Mouse (Mus musculus): ENCODE data around the gene Mab21l2.

Mab21l2 gene

DNA sequence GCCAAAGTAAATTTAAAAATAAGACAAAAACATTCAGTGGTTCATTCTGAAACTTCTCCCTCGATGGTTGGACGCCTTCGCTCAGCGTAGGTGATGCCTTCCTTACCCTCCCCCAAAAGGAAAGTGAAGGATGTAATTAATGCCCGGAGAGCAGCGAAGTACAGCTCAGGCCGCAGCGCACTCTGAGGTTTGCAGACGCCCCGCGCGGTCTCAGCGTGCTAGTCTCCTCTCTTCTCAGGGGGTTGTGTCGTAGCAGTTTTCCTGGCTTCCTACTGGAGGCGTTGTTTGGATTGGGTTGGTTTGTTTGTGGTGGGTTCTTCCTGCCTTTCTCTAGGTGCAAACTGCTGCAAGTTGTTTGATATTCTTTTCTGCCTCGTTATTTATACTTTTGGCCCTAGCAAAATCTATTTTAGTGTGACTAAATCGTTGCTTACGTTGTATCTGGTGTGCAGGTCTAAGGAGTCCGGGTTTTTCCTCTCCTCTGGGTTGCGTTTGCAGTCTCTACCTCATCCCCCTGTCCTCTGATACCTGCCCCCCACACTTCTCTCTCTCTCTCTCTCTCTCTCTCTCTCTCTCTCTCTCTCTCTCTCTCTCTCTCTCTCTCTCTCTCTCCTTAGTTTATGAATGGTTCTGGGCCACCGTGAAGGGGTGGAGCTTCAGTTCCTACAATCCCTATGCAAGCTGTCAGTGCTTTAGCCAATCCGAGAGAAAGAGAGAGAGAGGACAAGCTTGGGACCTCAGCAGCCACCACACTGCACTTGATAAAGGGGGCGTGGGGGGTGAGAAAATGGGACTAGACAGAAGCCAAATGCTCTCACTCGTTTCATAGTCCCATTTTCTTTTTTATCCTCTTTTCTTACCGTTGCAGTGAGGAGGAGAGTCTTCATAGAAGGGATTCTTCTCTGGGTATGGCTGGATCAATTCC lies at the start of gene Mab21l2:
Gene Mab21l2 (minus strand): TSS at position 539 of the 925 bp plus-strand sequence.
- peak; percentile 68 for DNase-seq (ENCODE audit: low read depth, low spot score)

DNA sequence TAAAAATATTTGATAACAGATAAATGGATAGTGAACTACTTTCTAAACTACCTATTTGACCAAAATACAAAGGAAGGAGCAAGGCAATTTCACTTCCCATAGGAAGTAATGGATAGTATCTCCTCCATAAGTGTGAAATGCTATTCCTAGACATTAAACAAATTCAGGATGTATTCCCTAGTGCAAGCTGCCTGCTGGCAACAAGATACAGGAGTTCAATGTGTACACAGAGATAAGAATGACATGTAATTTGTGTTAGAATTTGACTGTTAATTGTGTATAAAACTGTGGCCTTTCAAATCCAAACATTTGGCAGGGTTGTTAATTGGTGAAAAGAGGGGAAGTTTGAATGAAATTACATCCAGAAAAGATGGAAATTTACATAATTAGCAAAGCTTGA lies 26.9 kb upstream of the Mab21l2 start:
- no peak for DNase-seq (ENCODE audit: low read depth, low spot score)

DNA sequence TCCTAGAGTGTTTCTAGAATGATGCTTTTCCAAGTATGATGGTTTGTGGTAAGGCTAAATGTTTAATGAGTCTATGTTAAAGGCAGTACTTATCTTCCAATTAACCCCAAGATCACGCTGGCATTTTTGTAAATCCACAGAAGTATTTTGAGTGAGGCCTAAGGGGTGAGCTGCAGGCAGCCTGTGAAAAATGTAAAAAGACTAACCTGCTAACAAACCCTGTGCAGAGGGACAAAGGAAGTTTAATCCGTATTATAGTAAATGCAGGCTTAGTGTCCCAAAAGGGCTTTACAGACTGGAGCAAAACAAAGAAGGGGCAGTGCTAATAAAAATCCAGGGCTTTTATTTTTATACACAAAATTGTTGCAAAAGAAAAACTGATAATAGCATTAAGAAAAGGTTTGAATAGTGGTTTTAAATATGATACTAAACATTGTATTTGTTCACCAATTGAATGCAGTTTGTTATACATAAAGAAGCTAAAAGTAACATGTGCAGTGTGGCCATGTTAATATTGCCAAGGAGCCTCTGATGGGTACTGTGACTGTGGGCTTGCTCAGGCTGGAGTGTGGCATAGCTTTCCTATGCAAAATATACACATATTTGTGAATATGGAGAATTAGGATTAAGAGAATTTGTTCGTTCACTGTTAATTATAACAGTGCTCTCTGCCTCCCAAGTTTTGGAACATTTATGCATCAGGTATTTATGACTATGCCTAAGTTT lies 24.3 kb upstream of the Mab21l2 start:
- no peak for DNase-seq (ENCODE audit: low read depth, low spot score)

DNA sequence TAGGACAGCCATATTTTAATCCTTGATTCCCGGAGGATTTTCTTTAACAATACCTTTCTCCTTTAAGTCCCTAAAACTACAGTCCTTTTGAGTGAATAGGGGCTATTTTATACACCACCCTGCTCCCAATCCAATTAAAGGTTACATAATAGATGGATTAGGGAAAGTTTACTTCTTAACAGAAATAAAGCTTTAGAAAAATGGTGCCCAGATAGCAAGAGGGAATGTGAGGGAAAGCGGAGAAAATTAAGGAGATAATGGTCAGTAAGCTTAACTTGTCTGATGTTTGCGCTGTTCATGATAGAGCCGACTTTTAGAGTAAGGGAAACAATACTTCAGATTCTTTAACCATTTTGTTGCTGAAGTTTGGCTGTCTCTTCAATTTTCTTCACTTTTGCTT lies 23.1 kb upstream of the Mab21l2 start:
- DNase-seq (ENCODE audit: low read depth, low spot score): no peak

DNA sequence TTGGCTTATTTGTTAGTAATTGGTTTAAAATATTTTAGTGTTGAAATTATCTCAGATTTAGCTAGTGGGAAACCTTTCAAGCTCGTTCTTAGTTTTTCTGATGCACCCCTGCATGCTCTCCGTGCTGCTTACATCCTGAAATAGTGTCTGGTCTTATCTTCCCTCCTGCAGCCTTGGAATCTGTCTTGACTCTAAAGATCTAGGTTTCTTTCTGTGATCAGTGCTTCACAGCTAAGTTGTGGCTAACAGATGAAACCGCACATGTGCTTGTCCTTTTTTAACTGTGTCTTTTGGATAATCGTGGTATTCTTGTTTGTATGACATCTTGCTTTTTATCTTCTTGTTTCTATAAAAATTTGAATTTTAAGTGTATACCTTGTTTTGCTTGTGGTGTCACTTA lies 18.9 kb upstream of the Mab21l2 start:
- no peak for DNase-seq (ENCODE audit: low read depth, low spot score)

DNA sequence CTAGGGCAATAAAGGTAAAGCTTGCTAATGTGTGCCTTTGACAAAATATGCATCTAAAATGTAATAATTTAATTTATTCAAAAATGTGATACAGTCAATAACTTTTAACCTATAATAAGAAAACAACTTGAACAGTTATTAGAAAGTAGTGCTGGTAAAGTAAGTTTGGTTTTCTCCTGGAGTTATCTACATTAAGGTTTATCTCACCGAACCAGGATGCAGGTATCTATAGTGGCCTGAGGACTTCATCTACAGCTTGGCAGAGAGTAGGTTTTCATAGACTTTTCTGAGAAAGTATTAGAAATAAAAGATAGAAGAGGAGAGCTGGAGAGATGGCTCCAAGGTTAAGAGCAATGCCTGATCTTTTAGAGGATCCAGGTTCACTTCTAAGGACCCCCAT lies 13.0 kb upstream of the Mab21l2 start:
- DNase-seq (ENCODE audit: low read depth, low spot score): no peak

DNA sequence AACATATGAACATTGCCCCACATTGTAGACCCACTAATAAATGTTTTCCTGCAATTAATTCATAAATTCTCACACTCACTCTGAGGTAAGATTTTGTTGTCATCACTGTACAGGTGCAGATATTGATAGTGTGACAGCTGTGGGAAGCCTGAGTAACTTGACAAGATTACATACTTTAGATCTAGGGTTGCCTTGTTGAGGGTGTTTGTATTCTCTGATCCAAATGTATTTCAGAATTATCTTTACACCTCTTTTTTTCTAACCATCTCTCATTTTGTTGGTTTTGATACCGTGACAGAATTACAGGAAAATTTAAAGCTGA lies 12.6 kb upstream of the Mab21l2 start:
- no peak for DNase-seq (ENCODE audit: low read depth, low spot score)

DNA sequence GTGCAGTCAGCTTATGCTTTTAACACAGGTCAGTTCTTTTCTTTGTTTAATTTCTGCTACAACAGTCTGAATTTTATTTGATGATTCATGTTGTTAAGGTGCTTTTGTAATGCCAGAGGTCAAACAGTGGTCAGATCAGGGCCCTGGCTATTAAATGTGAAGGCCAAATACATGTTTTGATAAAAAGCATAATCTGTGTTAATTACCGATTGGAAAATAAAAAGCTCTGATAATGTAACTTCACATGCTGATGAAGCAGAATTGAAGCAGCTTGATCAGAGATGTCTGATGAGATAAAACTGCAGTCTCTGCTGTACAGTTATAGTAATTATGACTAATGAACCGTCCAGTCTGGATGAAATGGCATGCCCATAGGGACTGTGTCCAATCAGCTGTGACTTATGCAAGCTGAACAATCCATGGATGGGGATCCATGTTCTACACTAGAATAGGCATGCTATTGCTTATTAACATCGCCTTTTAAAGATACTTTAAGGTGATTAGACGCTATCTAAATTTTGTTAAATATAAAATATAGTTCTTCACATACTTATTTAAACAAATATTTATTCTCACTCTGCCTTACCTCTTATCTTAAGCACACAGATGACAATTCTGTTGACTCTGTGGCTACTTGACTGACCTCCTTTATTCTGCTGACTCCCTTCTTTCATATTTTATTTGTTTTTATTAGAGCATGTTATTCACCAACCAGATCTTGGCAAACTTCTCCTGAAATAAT lies 12.0 kb upstream of the Mab21l2 start:
- no peak for DNase-seq (ENCODE audit: low read depth, low spot score)

DNA sequence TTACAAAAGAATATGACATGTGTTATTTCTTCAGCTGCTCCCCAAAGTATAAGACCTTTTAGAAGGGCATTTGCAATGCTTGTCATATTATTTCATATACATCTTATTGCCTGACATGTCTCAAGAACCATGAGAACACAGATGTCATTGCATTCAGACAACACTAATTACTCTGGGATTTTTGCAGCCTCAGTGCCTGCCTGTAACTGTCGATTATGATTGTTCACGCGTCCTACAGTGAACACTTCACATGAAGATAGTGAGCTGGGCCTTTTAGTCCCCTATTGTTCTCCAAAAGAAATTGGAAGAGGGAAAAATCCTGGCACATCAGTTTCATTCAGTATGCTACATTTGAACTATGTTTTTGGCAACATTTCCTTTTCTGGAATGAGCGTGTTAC lies 11.2 kb upstream of the Mab21l2 start:
- no peak for DNase-seq (ENCODE audit: low read depth, low spot score)

DNA sequence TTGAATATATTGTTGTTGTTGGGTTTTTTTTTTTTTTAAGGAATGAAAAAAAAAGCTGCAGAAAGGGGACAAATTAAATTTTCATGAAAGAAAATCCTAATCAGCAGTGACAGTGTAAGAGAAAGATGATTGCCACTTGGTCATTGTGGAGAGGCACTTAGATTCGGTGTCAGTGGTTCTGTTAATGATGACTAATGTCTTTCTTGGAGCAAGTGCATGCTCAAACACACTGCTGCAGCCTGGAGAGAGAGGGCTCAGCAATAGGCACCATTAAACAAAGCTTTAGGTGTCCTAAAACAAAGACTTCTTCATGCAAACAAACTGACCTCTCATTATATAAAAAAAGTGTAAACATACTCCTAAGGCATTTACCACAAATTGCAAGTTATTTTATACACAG lies 10.5 kb upstream of the Mab21l2 start:
- no peak for DNase-seq (ENCODE audit: low read depth, low spot score)

DNA sequence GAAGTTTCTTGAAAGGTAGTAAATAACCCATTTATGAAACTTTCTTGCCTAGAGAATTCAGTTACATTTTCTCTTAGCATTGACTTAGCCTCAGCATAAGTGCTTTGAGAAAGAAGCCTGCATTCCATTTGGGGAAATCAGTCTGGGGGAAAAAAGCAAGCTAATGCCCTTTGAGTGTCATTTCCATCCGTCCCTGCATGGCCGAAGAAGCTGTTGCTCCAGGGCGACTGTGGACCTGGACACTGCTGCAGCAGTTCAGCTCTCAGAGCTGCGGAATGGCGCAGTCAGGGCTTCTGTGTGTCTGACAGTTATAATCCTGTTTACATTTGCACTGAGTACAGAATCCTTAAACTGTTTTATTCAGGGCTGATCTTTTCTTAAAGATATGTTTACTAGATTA lies 3.7 kb upstream of the Mab21l2 start:
- DNase-seq (ENCODE audit: low read depth, low spot score): no peak

DNA sequence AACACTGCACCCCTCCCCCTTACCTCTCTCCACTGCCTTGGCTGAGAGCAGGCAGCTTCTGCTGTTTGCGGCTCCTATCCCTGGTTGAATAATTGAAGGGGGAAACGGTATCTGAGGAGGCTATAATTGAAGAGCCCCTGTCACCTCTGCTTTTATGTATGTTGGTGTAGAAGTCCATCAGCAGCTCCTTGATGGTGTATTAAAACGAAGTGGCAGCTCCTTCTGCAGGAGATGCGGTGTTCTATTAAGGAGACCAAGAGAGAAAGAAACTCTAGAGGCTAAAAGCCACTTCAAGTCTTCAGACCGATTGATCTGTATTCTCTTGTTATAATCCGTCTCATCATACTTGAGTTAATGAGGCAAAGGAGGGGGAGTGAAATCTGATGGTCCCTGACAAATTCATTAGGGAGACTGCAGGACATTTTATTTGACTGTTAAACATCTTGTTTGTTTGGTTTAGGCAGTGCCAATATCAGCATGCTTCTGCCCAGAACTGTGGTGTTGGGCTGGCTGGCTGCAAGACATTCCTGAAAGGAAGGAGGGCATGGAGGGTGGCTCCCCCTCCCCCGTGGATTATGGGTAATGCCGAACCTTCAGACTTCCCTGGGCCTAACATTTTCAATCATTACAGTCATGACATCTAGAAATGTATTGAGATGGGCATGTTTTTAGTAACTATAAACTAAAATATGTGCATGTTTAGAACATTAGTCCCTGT lies 2.7 kb upstream of the Mab21l2 start:
- no peak for DNase-seq (ENCODE audit: low read depth, low spot score)

DNA sequence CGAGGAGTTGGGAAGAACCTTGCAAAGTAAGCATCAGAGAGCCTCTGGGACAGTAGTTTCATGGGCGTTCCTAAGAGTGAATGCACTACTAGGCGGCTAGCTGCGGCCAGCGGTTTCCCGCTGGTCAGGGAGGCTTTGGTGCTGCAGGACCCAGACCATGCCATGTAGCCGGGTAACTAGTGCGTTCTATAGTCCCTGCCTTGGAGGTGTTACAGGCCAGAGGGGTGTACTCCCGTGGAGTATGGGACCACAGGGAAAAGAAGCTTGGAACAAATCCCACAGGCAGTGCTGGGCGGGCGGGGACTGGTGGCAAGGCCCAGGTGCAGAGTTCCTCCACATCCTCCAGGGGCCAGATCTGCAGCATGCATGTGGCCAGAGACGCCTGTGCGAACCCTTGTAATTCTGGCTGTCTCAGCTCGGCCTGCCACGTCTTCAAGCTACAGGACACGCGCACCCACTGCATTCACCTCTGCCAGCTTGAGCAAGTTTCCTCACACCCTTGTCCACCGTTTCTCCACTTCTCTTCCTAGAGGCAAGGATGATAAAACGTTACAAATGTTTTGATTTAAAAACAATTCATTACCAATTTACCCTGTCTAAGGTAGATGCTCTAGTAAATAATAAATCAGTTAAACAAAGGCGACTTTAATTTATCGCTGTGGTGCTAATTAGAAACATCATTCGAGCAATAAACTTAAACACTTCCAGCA lies 2.0 kb upstream of the Mab21l2 start:
- DNase-seq (ENCODE audit: low read depth, low spot score): no peak

DNA sequence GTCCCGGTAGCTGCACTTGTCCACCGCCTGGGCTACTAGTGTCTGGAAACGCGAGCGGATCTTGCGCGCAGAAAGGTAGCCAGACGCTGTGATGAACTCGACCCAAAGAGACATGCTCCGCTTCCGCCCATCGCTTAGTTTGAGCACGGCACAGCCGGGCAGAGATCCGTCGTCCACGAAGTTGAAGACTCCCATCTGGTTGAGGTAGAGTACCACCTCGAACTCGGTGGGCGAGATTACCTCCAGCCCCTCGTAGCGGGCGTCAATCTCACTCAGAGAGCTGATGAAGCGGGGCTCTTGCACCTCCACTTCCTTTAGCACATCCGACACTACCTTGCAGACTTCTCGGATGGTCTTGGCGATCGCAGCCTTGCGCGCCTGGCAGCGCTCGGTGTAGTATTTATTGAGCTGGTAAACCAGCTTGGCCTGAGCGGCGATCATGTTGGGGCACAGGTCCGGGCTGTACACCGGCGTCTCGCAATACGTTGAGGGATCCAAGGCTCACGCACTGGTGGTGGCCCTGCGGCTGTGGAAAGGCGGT lies 1.1 kb downstream of the Mab21l2 start:
- DNase-seq (ENCODE audit: low read depth, low spot score): no peak

DNA sequence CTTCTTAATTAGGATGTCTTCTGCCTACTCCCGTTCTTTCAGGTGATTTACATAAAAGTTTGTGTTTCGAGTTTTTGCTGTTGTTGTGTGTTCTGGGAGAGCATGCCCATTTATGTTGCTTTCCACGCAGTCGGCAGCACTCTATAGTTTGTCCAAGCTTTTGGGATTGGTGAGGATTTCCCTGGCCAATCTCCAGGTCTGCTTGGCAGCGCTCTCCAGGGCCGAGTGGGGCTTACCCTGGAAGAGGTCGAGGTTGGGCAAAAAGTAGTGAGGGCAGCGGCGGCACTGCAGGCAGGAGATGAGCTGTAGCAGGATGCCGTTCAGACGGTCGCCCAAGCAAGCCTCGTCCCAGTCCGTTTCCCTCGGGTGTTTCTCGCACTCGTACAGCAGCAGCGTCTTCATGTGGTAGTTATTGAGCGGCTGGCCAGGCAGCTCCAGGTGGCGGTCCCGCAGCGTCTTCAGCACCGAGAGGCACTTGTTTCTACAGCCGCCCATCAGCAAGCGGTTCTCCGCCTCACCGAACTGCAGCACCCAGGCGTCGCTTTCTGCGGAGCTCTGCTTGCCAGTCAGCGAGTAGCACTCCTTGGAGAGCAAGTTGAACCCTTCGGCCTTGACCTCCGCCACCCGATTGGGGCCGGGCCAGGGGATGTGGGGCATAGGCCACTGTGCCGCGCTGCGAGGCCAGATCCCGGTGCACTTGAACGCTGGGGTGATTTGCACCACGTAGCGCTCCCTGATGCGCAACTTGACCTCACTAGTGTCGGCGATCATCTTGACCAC lies 1.8 kb downstream of the Mab21l2 start:
- peak; percentile 61 for DNase-seq (ENCODE audit: low read depth, low spot score)

DNA sequence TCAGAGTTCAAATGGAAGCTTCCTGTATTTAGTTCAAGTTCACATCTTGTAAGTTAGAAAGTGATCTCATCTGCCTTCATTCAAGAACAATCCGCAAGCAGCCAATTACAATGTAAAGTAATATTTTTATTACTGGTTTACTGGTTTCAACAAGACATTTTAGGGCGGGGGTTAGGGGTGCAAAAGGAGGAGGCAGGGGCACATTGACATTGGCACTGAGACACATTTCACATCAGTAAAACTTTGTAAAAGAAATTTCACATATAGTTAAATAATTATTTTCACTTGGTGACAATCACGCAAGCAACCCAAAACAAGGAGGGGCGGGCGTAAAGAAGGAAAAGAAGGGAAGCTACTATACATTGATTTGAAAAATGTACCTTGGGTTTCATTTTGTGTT lies 2.5 kb downstream of the Mab21l2 start:
- DNase-seq (ENCODE audit: low read depth, low spot score): no peak

DNA sequence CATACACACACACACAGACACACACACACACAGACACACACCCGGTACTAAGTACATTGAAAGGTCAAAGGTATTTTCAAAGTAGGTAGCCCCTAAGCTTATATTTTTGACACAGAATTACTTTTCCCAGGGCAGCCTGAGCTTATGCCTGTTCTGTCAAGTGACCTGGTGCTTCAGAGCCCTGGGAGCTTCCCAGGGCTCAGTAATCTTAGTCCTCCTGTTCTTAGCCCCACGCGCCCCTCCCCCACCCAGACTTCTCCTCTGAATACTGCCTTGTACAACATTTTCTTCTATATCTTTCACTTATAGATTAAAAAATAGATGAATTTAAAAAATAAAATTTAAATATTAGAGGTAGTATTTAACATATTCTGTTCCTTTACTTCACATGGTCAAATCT lies 3.6 kb downstream of the Mab21l2 start:
- DNase-seq (ENCODE audit: low read depth, low spot score): no peak

DNA sequence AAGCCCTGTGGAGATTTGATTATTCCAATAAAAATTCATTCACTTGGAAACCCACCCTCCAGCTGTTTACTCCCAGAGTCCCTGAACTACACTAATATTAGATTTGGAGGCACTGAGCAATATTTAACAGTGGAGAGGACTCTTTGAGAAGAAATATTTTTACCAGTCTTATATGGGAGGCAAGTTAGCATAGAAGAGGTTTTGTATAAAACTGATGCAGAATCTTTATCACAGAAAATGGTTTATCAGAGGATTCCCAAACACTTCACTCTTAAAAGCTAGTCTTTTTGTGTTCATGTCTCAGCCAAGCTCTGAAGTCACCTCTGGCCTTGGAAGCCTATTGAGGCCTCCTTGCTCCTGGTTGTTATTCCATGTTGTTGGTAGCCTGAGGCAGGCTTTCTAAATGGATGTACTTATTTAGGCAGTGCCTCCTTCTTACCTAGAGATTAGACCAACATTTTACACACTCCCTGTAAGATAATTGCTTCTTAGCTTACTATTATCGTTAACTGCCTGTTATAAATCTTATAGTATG lies 6.5 kb downstream of the Mab21l2 start:
- DNase-seq (ENCODE audit: low read depth, low spot score): no peak

DNA sequence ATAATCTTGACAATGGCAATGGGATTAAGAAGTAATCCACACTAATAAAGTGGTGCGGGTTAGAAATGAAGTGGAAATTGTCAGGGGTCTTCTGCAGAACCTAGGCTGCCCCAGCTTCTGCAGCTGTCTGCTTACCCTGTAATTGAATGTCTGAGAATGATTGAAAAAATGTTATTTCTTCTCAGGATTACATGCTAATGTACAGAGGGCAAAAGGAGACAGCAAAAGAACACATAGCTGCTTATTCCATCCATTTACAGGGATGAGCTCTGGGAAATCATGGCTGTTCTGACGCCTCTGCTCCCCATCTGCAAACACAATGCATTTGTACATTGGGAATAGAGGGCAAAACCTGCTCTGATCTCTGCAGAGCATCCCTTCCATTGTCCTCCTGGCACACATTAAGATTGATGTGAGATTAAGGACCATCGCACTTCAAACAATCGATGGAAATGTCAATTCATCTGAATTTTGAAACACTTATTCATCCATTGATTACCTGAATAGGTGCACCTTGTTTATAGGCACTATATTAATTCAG lies 7.3 kb downstream of the Mab21l2 start:
- DNase-seq (ENCODE audit: low read depth, low spot score): no peak

All from mesoderm, embryonic 11.5 days (tissue).